Mouse (Mus musculus): ENCODE measurements at regions not wholly inside any gene's neighbourhood (a gene's known extent, or its start where the extent isn't known, plus 50 kb on each side); places are given as distances from the start of the nearest gene placed in this dataset.

- peak; percentile 79 for DNase-seq
Observed at GRCm38 (mm10) chr19:44692396-44692795, 63.4 kb upstream of the Pax2 start.

- no peak for DNase-seq
Observed at GRCm38 (mm10) chr19:44692816-44693215, 63.0 kb upstream of the Pax2 start.

GRCm38 (mm10) chr19:44695331-44695730 lies 60.5 kb upstream of the Pax2 start:
- DNase-seq = no peak

- DNase-seq = no peak
Observed at GRCm38 (mm10) chr19:44696059-44696712, 59.7 kb upstream of the Pax2 start.

- no peak for DNase-seq
Observed at GRCm38 (mm10) chr19:44696773-44697172, 59.1 kb upstream of the Pax2 start.

GRCm38 (mm10) chr19:44698382-44699256 lies 57.2 kb upstream of the Pax2 start:
- no peak for DNase-seq

Data from kidney, adult 9 months (tissue).